Mouse (Mus musculus) lung, embryonic 15.5 days (tissue): Measurements from ENCODE around the gene Snrpb2. TPM values are rescaled to one million over a fixed set of nuclear protein-coding genes. Genes with fewer than 3 reads are reported as not detected.
A peak's percentile ranks its signal among the peaks of the same experiment; 100 is the strongest.

Experiments
- ATAC-seq: fragments of 200-750 bp; cut with Nextera tagmentation; 2 replicates; pipeline ENCODE4 v1.8.0; 2017; ENCODE audit warnings: moderate number of reproducible peaks, borderline replicate concordance; ENCODE audit not compliant: low FRiP score, low TSS enrichment; ENCODE audit errors: extremely low read depth
- H3K27ac ChIP-seq: fragments of 300-500 bp; sonication (generic); 2 replicates; pipeline ENCODE4 v1.5.1; 2015; ENCODE audit warnings: moderate library complexity, mild to moderate bottlenecking, inconsistent platforms
- H3K27me3 ChIP-seq: fragments of 300-500 bp; sonication (generic); 2 replicates; pipeline ENCODE4 v1.6.1; 2015; ENCODE audit warnings: inconsistent platforms
- H3K36me3 ChIP-seq: fragments of 300-500 bp; sonication (generic); 2 replicates; pipeline ENCODE4 v1.6.1; 2015; ENCODE audit warnings: inconsistent platforms
- H3K4me1 ChIP-seq: fragments of 300-500 bp; sonication (generic); 2 replicates; pipeline ENCODE4 v1.6.1; 2015; ENCODE audit warnings: inconsistent platforms
- H3K4me2 ChIP-seq: fragments of 300-500 bp; sonication (generic); 2 replicates; pipeline ENCODE4 v1.6.1; 2015; ENCODE audit warnings: inconsistent platforms, mild to moderate bottlenecking, moderate library complexity
- H3K4me3 ChIP-seq: fragments of 300-500 bp; sonication (generic); 2 replicates; pipeline ENCODE4 v1.5.1; 2015; ENCODE audit warnings: mild to moderate bottlenecking, inconsistent platforms
- H3K9ac ChIP-seq: fragments of 300-500 bp; sonication (generic); 2 replicates; pipeline ENCODE4 v1.6.1; 2015; ENCODE audit warnings: inconsistent platforms
- H3K9me3 ChIP-seq: fragments of 300-500 bp; sonication (generic); 2 replicates; pipeline ENCODE4 v1.6.1; 2016; ENCODE audit warnings: inconsistent platforms
- WGBS: fragments of 180-500 bp; shearing (Covaris S2); methylation state at CpG from one replicate; pipeline ENCODE4 v1.1.7; 2015; 5-methylcytosine and 5-hydroxymethylcytosine counted together
- polyA plus RNA-seq: library from polyadenylated mRNA; unstranded; fragments of >200 nt; fragmentation: Nextera tagmentation; extraction: Ambion mirVana; gene quantifications from 2 replicates; pipeline ENCODE4 v1.2.1, GENCODE M21; 2015

Snrpb2 gene
- polyA plus RNA-seq: 74.2 and 75.2 TPM in 2 replicates

DNA sequence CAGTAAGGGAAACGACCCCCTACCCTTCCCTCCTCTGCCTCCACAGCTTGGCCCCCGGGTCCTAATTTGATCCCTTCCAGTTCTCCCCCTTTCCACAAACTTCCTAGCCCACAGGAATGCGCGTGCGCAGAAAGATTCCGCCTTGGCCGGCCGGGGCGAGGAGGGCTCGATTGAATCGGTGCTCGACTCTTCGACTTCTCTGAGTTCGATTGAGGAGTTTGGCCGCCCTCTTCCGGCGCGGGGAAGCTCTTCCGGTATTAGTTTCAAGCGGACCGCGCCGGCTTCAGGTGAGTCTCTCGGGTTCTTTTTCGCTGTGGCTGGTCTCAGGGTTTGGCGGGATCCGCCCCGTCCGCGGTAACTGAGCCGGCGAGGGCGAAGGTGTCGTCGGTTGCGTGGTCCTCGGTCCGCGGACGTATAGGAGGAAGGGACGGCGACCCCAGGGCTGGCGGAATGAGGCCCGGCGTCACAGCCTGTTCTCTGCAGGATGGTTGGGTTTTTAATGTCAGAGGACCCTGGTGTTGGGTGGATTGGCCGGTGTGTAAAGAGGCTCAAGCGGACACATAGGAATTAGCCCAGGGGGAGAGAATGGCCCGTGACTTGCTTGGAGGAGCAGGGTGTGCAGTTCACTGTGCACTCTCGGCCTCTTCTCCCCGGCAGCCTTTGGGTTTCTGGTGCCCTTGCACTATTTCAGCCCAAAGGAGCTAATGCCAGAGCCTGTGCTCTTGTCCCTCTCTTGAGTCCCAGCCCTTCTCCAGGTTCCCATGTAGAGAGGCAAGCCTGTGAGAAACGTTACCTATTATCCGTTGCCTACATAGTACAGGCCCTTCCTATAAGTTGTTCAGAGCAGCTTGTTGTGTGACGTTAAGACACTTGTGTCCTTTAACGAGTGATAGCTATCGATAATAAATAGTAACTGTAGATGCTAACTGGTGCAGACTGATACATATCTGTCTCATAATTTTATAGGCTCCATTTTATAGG lies at the start of gene Snrpb2:
Gene Snrpb2 (plus strand): TSS at position 228 of the 981 bp plus-strand sequence.
- ATAC-seq: peak; percentile 89
- Histone ChIP-seq H3K27ac (peak within 1 kb of the TSS; percentile 63), H3K36me3 (peaks cover 25% of the 10 kb centered on the region), H3K4me3 (peak within 1 kb of the TSS; percentile 89), H3K9ac (peak within 1 kb of the TSS; percentile 80), H3K27me3 (no peaks in the 10 kb centered on the region; the same call in 1 of the 2 replicates), H3K4me1 (peaks cover 8% of the 10 kb centered on the region), H3K4me2 (peak within 1 kb of the TSS; percentile 70), H3K9me3 (no peaks in the 10 kb centered on the region)
- WGBS: 1% methylated on average over 55 of the region's 55 CpGs

DNA sequence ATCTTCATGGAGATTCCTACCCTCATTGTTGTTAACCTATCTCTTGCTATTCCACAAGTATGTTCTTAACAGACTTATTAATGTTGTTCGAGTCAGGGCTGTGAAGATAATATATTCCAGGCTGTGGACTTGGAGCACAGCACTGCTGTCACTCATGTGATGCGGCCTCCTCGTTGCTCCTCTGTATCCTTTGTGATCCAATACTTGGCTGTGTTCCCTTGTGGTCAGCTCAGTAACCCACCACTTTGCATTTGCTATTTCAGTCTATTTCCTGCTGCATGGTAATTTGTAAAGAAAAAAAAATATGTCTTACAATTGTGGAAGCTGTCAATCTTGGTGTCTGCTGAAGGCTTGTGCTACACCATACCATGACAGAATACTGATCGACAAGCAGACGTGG lies 49.8 kb upstream of the Snrpb2 start:
- WGBS: 73% methylated on average over 5 of the region's 5 CpGs
- no peak overlapping the region for H3K4me2 ChIP-seq
- H3K27ac ChIP-seq: no peak overlapping the region
- no peaks in the 10 kb centered on the region for H3K27me3 ChIP-seq
- H3K4me3 ChIP-seq: no peak overlapping the region
- no peaks in the 10 kb centered on the region for H3K36me3 ChIP-seq
- H3K4me1 ChIP-seq: no peaks in the 10 kb centered on the region
- H3K9ac ChIP-seq: no peak overlapping the region
- H3K9me3 ChIP-seq: no peaks in the 10 kb centered on the region
- ATAC-seq: no peak

DNA sequence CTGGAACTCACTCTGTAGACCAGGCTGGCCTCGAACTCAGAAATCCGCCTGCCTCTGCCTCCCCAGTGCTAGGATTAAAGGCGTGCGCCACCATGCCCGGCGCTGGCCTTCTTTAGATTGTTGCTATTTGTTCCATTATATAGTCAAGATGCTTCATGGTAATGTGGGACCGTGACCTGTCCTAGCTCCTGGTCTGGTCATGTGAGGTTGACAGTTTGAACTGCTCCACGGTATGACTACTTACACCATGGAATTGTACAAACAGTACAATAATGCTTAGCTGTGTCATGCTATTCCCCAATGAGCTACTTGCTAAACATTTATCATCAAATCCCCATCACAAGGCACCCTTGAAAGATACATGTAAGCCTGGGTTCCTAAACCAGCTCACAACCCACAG lies 44.8 kb upstream of the Snrpb2 start:
- Histone ChIP-seq H3K4me1 (no peaks in the 10 kb centered on the region), H3K27me3 (no peaks in the 10 kb centered on the region), H3K4me3 (no peak overlapping the region), H3K27ac (no peak overlapping the region), H3K9me3 (no peaks in the 10 kb centered on the region), H3K9ac (no peak overlapping the region), H3K4me2 (no peak overlapping the region), H3K36me3 (no peaks in the 10 kb centered on the region)
- 89% methylated on average over 8 of the region's 8 CpGs for WGBS
- no peak for ATAC-seq

DNA sequence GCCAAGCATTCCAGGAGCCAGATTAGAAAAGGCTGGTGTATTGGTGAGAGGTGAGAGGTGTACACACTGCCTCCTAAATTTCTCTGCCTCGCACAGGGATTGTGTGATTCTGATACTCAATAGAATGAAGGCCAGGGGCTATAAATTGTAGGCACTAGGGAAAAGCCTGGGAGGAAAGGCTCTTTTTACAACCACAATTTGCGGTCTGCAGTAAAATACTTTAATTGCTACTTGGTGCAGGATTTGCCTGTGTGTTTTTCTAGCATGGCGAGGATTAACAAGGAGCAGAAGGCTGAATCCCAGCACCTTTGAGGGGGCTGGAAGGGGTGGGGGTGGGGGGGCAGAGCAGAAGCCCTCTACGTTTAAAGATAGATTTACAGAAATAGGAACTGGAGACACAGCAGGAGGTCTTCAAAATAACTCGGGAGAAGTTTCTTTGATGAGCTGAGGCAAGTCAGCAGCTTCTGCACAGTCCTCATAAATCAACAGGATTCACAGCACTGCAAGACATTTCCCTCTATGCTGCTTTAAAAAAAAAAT lies 44.2 kb upstream of the Snrpb2 start:
- H3K4me3 ChIP-seq: no peak overlapping the region
- H3K9ac ChIP-seq: no peak overlapping the region
- H3K4me2 ChIP-seq: no peak overlapping the region
- H3K9me3 ChIP-seq: no peaks in the 10 kb centered on the region
- no peak for ATAC-seq
- WGBS: 33% methylated on average over 5 of the region's 5 CpGs
- no peaks in the 10 kb centered on the region for H3K4me1 ChIP-seq
- H3K27me3 ChIP-seq: no peaks in the 10 kb centered on the region
- no peak overlapping the region for H3K27ac ChIP-seq
- no peaks in the 10 kb centered on the region for H3K36me3 ChIP-seq

DNA sequence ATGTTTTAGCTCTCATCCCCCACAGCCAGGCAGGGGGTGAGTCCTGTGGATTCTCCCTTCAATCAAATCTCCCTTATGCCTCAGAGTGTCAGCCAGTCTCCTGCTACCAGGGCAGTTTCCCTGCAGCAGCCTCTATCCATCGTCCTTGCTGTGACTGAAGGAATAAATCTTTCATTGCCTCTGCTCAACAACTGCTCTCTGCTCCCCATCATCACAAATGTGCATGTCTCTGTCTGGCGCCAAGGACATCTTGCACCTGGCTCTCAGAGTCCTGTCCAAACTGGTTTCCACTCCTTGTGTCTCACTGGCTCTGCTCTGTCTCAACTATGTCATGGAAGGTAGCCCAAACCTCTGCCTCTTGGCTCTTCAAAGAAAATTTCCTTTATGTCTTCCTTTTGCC lies 43.1 kb upstream of the Snrpb2 start:
- Histone ChIP-seq H3K4me2 (no peak overlapping the region), H3K36me3 (no peaks in the 10 kb centered on the region), H3K9ac (no peak overlapping the region), H3K9me3 (no peaks in the 10 kb centered on the region), H3K27me3 (no peaks in the 10 kb centered on the region), H3K27ac (no peak overlapping the region), H3K4me3 (no peak overlapping the region), H3K4me1 (no peaks in the 10 kb centered on the region)
- 33% methylated on average over 2 of the region's 2 CpGs for WGBS
- ATAC-seq: peak; percentile 35; the same call in 1 of the 2 replicates

DNA sequence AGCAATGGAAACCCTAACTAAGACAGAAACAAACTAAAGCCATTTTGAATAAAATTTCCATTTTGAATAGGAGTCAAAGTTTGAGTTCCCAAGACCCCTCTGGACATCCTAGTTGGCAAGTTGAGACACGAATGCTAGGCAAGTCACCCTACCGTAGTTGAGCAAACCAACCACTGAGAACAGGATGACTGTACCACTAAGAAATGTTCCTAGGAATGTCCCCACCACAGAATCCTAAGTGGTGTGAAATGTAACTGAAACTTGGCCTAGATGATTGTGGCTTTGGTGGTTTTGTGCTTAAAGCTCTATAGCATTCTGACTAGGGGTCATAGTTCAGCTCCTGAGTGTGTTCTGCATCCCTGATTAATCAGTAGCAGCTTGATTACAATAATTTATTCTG lies 39.5 kb upstream of the Snrpb2 start:
- H3K27me3 ChIP-seq: no peaks in the 10 kb centered on the region
- H3K36me3 ChIP-seq: no peaks in the 10 kb centered on the region
- WGBS: 86% methylated on average over 2 of the region's 2 CpGs
- H3K9me3 ChIP-seq: no peaks in the 10 kb centered on the region
- no peak overlapping the region for H3K9ac ChIP-seq
- no peak overlapping the region for H3K4me2 ChIP-seq
- H3K27ac ChIP-seq: no peak overlapping the region
- no peaks in the 10 kb centered on the region for H3K4me1 ChIP-seq
- H3K4me3 ChIP-seq: no peak overlapping the region
- ATAC-seq: no peak

DNA sequence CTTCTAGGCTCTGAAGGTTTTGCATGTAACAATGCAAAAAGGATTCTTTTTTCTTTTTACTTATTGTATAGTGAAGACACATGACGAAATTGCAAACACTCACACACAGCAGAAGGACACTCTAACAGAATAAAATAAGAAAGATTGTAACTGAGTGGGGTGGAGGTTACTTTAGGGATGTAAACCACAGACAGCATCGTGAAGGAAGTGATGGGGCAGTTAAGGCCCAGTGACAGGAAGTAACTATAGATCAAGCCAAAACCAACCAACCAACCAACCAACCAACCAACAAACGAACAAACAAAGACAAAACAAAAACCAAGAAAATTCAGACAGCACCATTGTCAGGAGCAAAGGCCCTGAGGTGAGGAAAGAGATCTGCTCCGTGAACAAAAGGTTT lies 38.6 kb upstream of the Snrpb2 start:
- 75% methylated on average over 4 of the region's 4 CpGs for WGBS
- H3K9ac ChIP-seq: no peak overlapping the region
- no peak overlapping the region for H3K4me3 ChIP-seq
- H3K36me3 ChIP-seq: no peaks in the 10 kb centered on the region
- no peaks in the 10 kb centered on the region for H3K4me1 ChIP-seq
- H3K27me3 ChIP-seq: no peaks in the 10 kb centered on the region
- no peak overlapping the region for H3K4me2 ChIP-seq
- H3K27ac ChIP-seq: no peak overlapping the region
- no peaks in the 10 kb centered on the region for H3K9me3 ChIP-seq
- no peak for ATAC-seq

DNA sequence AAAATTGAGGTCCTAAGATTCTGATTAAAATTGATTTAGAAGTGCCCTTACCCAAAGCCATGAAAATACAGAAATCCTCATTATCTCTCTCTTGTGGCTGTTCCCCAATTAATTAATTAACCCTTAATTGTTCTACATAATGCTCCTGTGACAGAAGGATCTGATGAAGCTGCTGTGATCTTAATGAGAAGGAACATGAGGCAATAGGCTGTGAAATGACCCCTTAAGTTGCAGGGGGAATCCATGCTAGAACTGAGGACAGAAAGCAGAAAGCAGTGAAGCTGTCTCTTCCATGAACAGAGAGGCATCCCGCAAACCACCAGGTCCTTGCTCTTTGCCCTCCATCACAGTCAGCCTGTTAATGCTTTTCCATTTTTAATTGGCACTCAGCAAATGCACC lies 31.6 kb upstream of the Snrpb2 start:
- ATAC-seq: no peak
- H3K4me1 ChIP-seq: no peaks in the 10 kb centered on the region
- H3K27me3 ChIP-seq: no peaks in the 10 kb centered on the region
- 87% methylated on average over 1 of the region's 1 CpGs for WGBS
- H3K9ac ChIP-seq: no peak overlapping the region
- H3K9me3 ChIP-seq: no peaks in the 10 kb centered on the region
- H3K27ac ChIP-seq: no peak overlapping the region
- no peak overlapping the region for H3K4me2 ChIP-seq
- H3K4me3 ChIP-seq: no peak overlapping the region
- H3K36me3 ChIP-seq: no peaks in the 10 kb centered on the region

DNA sequence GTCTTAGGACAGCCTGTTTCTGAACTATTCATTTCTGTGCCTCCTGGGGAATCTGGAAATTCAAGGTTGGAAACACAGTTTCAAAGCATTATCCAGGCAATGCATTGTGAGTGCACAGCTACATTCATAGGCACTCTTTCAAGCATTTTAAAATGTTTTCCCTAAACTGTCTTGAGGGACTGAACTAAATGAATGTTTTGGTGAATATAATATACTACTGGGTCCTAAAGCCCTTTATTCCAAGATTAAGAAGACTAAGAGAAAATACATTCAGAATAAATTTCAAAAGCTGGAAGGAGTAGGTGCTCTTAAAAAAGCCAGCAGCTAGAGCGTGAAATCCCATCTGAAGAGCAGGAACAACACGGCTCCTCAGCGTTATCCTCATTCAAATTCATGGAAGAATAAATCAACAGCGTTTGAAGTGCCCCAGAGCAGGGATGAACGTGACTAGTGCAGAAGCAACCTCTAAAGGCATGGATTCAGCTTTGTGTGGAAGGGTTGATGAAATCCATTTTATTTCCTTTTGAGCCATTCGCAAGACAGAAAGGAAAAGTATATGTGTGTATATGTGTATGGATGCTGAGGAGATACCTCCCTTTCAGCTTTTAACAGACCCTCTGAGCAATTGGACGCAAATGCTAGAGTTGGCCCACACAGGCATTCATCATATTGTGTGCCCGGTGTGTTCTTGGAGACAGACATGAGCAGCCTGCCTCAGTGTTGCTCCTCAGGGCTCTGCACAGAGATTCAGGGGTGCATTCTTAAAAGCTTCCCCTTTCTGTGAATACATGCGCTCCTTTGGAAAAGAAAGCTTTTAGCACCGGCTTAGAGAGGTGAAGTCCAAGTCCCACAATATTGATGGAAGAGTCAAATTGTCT lies 30.2 kb upstream of the Snrpb2 start:
- Histone ChIP-seq H3K4me2 (no peak overlapping the region), H3K27ac (no peak overlapping the region)
- 77% methylated on average over 10 of the region's 10 CpGs for WGBS

DNA sequence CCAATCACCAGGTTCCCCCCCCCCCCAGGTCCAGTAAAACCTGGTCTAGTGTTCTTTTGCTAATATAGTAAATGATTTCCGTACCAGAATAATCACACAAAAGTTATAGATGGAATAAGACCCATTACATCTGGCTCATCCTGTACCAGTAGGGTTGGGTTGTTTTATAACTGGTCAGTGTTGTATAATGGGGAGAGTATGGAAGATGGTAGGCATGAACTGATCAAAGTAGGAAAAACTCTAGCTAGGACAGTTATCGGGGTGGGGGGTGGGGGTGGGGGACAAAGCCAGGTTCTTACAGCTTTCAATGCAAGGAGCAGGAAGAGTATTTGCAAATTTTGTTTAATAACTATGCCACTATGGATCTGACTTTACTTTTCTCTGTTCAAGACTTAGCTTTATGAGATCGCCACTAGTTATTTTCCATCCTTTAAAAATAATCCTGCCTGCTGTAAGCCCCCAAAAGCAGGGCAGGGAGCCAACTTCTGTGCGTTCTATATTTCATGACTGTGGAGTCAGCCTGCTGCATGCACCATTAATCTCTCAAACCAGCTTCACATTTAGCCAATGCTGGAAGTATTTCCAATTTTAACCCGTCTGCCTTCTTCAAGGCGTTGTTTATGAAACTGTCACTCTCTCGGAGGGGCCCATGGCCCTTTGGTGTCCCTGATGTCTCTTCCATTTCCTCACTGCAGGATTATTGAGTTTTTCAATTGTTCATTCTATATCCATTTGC lies 28.3 kb upstream of the Snrpb2 start:
- Histone ChIP-seq H3K27me3 (no peaks in the 10 kb centered on the region), H3K27ac (no peak overlapping the region), H3K4me3 (peak overlapping the region; percentile 12; the same call in 1 of the 2 replicates), H3K9ac (no peak overlapping the region), H3K4me2 (peak overlapping the region; percentile 42), H3K9me3 (no peaks in the 10 kb centered on the region), H3K4me1 (no peaks in the 10 kb centered on the region), H3K36me3 (no peaks in the 10 kb centered on the region)
- WGBS: 40% methylated on average over 7 of the region's 7 CpGs
- ATAC-seq: peak; percentile 86; the same call in 1 of the 2 replicates

More for the DNA sequence above, 30.2 kb upstream of the Snrpb2 start:
- no peak for ATAC-seq
- no peaks in the 10 kb centered on the region for H3K4me1 ChIP-seq
- H3K9me3 ChIP-seq: no peaks in the 10 kb centered on the region
- no peak overlapping the region for H3K4me3 ChIP-seq
- H3K9ac ChIP-seq: no peak overlapping the region
- no peaks in the 10 kb centered on the region for H3K27me3 ChIP-seq
- no peaks in the 10 kb centered on the region for H3K36me3 ChIP-seq

DNA sequence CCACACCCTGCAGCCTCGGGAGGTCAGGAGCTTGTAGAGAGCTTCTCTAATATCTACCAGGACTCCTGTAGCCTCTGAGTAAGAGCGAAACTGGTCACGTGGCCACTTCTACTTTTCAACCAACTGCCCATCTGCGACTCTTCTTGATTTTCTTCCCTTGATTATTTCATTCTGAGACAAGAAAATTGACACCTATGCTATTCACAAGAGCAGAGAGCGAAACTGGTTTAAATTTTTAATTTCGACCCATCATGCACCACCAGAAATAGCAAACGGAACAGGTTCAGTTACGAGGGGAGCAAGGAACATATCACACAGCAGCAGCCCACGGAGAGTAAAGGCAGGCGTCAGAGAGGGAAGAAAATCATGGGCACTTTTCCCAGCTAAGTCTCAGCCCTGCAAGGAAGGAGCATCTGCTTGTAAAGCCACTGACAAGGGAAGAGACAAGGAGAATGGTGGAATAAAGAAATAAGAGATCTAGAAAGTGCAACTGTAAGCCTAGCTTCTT lies 27.7 kb upstream of the Snrpb2 start:
- Histone ChIP-seq H3K27me3 (no peaks in the 10 kb centered on the region), H3K4me2 (peak overlapping the region; percentile 42), H3K4me1 (no peaks in the 10 kb centered on the region), H3K9me3 (no peaks in the 10 kb centered on the region), H3K4me3 (peak overlapping the region; percentile 12; the same call in 1 of the 2 replicates), H3K27ac (no peak overlapping the region), H3K36me3 (no peaks in the 10 kb centered on the region), H3K9ac (no peak overlapping the region)
- WGBS: 42% methylated on average over 10 of the region's 10 CpGs
- ATAC-seq: no peak
